Mouse (Mus musculus): ENCODE results near the gene Tmem203. TPM values are rescaled to one million over a fixed set of nuclear protein-coding genes. Genes with fewer than 3 reads are reported as not detected.

The Tmem203 gene
- total RNA-seq, 1 experiment from 2014 or later, result 6.9 TPM

Other genes with a start within 250 kb of the Tmem203 start
- gene Nsmf, start 201.1 kb upstream of the Tmem203 start, total RNA-seq (2017), result 21.5 and 22.8 TPM in 2 replicates
- gene Entpd8, start 175.1 kb upstream of the Tmem203 start, total RNA-seq (2017), result not detected in 2 replicates
- not detected in 2 replicates for gene Noxa1, start 160.3 kb upstream of the Tmem203 start, total RNA-seq (2017)
- 1.7 and 3.6 TPM in 2 replicates for gene Nrarp, start 74.7 kb upstream of the Tmem203 start, total RNA-seq (2017)
- 50.0 and 56.1 TPM in 2 replicates for gene Tor4a, start 58.6 kb upstream of the Tmem203 start, total RNA-seq (2017)
- gene Nelfb, start 44.0 kb upstream of the Tmem203 start, total RNA-seq (2017), result 95.0 and 104 TPM in 2 replicates
- gene Stpg3, start 40.8 kb upstream of the Tmem203 start, total RNA-seq (2017), result not detected in 2 replicates
- not detected in 2 replicates for gene Fam166a, start 36.7 kb upstream of the Tmem203 start, total RNA-seq (2017)
- gene Tubb4b, start 30.7 kb upstream of the Tmem203 start, total RNA-seq (2017), result 222 and 223 TPM in 2 replicates
- gene Slc34a3, start 21.1 kb upstream of the Tmem203 start, total RNA-seq (2017), result not detected in 2 replicates
- gene Rnf224, start 18.7 kb upstream of the Tmem203 start, total RNA-seq (2017), result not detected in 2 replicates
- gene Rnf208, start 13.2 kb upstream of the Tmem203 start, total RNA-seq (2017), result 0.58 TPM in 1 of 2 replicates, not detected in the other
- gene Cysrt1, start 13.0 kb upstream of the Tmem203 start, total RNA-seq (2017), result 1.0 TPM in 1 of 2 replicates, not detected in the other
- gene AL732309.1, start 8.6 kb upstream of the Tmem203 start, total RNA-seq (2017), result 6.1 and 8.7 TPM in 2 replicates
- 4.9 and 6.9 TPM in 2 replicates for gene Tprn, start 7.2 kb downstream of the Tmem203 start, total RNA-seq (2017)
- 31.0 and 33.0 TPM in 2 replicates for gene Ssna1, start 17.0 kb downstream of the Tmem203 start, total RNA-seq (2017)
- gene Anapc2, start 17.0 kb downstream of the Tmem203 start, total RNA-seq (2017), result 49.5 and 82.2 TPM in 2 replicates
- gene Tmem210, start 32.7 kb downstream of the Tmem203 start, total RNA-seq (2017), result not detected in 2 replicates
- gene Lrrc26, start 34.5 kb downstream of the Tmem203 start, total RNA-seq (2017), result not detected in 2 replicates
- not detected in 2 replicates for gene Grin1, start 63.7 kb downstream of the Tmem203 start, total RNA-seq (2017)
- gene Man1b1, start 76.9 kb downstream of the Tmem203 start, total RNA-seq (2017), result 49.2 and 79.5 TPM in 2 replicates
- 24.7 and 25.5 TPM in 2 replicates for gene Dpp7, start 100.9 kb downstream of the Tmem203 start, total RNA-seq (2017)
- 8.7 and 11.7 TPM in 2 replicates for gene Uap1l1, start 110.2 kb downstream of the Tmem203 start, total RNA-seq (2017)
- not detected in 2 replicates for gene Sapcd2, start 116.9 kb downstream of the Tmem203 start, total RNA-seq (2017)
- not detected in 2 replicates for gene Entpd2, start 140.4 kb downstream of the Tmem203 start, total RNA-seq (2017)
- not detected in 2 replicates for gene Npdc1, start 143.9 kb downstream of the Tmem203 start, total RNA-seq (2017)
- gene Fut7, start 167.8 kb downstream of the Tmem203 start, total RNA-seq (2017), result 4.0 and 4.5 TPM in 2 replicates
- 15.7 and 21.4 TPM in 2 replicates for gene Abca2, start 173.3 kb downstream of the Tmem203 start, total RNA-seq (2017)
- gene Clic3, start 201.4 kb downstream of the Tmem203 start, total RNA-seq (2017), result not detected in 2 replicates
- gene Paxx, start 205.7 kb downstream of the Tmem203 start, total RNA-seq (2017), result 38.3 and 54.9 TPM in 2 replicates
- gene Ptgds, start 214.6 kb downstream of the Tmem203 start, total RNA-seq (2017), result not detected in 2 replicates
- gene Lcn12, start 238.5 kb downstream of the Tmem203 start, total RNA-seq (2017), result not detected in 2 replicates
- 37.1 and 43.1 TPM in 2 replicates for gene Fbxw5, start 245.3 kb downstream of the Tmem203 start, total RNA-seq (2017)
- gene C8g, start 246.3 kb downstream of the Tmem203 start, total RNA-seq (2017), result 0.98 TPM in 1 of 2 replicates, not detected in the other

Measured in neutrophil, adult 5-6 weeks (primary cell).